Mouse (Mus musculus) lung, postnatal 14 days (tissue): ENCODE results near the gene Hs3st4.

Experiments
- DNase-seq: peaks from one replicate; pipeline ENCODE4 v3.0.0; 2021

Gene Hs3st4

GRCm38 (mm10) chr7:124358068-124358467 lies 375.4 kb downstream of the Hs3st4 start:
- no peak for DNase-seq

- DNase-seq = no peak
Measured at GRCm38 (mm10) chr7:124359836-124360235, 377.2 kb downstream of the Hs3st4 start.

- no peak for DNase-seq
Measured at GRCm38 (mm10) chr7:124372297-124372696, 389.6 kb downstream of the Hs3st4 start.

GRCm38 (mm10) chr7:124372697-124373096 lies 390.0 kb downstream of the Hs3st4 start:
- DNase-seq = no peak

GRCm38 (mm10) chr7:124383489-124383888 lies 400.8 kb downstream of the Hs3st4 start:
- no peak for DNase-seq

GRCm38 (mm10) chr7:124399184-124399583 lies 416.5 kb downstream of the Hs3st4 start:
- DNase-seq = no peak

- no peak for DNase-seq
Measured at GRCm38 (mm10) chr7:124426951-124427350, 444.3 kb downstream of the Hs3st4 start.
